Comparison of ENCODE assay signal across 8 mouse cellular contexts in the genomic region with DNA sequence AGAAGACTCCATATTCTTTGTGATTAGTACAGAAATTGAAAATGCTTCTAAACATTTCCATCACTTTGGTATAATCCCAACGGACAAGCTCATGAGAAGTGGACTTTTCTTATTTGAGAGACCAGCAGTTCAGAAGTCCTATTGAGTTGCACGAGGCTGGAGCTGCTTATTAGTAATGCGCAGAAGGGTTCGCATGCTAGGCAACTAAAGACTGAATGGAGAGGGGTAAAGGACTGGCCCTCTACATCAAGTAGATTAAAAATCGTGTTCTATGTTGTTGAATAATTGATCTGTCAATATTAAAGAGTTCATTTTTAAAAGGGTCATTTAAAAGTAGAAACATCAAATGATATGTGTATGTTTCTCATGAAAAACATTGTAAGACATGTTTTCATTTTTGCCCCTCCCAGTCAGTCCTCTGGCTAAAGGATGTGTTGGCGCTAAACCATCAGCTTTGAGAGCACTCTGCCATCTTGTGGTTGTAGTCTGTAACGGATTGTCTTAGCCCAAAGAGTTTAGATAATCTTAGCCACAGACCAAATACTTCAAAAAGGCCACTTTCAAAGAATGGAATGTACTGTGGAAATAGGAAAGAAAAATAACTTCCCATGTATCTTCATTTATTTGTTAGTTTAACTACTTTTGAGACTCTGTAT. TPM values are rescaled to one million over a fixed set of nuclear protein-coding genes. Genes with fewer than 3 reads are reported as not detected.
A peak's percentile ranks its signal among the peaks of the same experiment; 100 is the strongest.
DNase-seq lines count a peak whose midpoint lies in the region; ATAC-seq and TF ChIP-seq lines count a peak whose summit lies in the region.

No protein-coding gene starts in this region.

- H3K4me1 ChIP-seq in forebrain, embryonic 15.5 days = peaks cover 13% of the 10 kb centered on the region
- no peaks in the 10 kb centered on the region; the same call in 1 of the 2 replicates for H3K4me1 ChIP-seq in liver, adult 2 months (ENCODE audit: control insufficient read depth, insufficient read depth, low read length)

- peaks cover 5% of the 10 kb centered on the region; the same call in 1 of the 2 replicates for H3K79me2 ChIP-seq in liver, adult 2 months (ENCODE audit: control insufficient read depth, insufficient read depth, low read length)
- H3K79me2 ChIP-seq in myocyte (ENCODE audit: control insufficient read depth, insufficient read depth) = peaks cover 20% of the 10 kb centered on the region

- peak overlapping the region; percentile 73 for H3K4me3 ChIP-seq in forebrain, embryonic 15.5 days
- H3K4me3 ChIP-seq in liver, adult 2 months (ENCODE audit: insufficient read depth, low read depth, low read length) = peak overlapping the region; percentile 29; the same call in 1 of the 2 replicates
- peak overlapping the region; percentile 64 for H3K4me3 ChIP-seq in myocyte

- no peak overlapping the region for H3ac ChIP-seq in myocyte (ENCODE audit: control insufficient read depth, insufficient read length)

- H3K27me3 ChIP-seq in forebrain, embryonic 15.5 days = no peaks in the 10 kb centered on the region
- 0 out of 2 replicates have a peak, but pooled peaks cover under 1% of the 10 kb centered on the region for H3K27me3 ChIP-seq in liver, adult 2 months (ENCODE audit: control insufficient read depth, insufficient read depth, low read length)
- H3K27me3 ChIP-seq in myocyte (ENCODE audit: control insufficient read depth, insufficient read depth, insufficient read length) = no peaks in the 10 kb centered on the region

- no peak overlapping the region for H3K9ac ChIP-seq in forebrain, embryonic 15.5 days (replicated peaks)
- H3K9ac ChIP-seq in liver, adult 2 months (ENCODE audit: low read depth, low read length) = no peak overlapping the region

- DNase-seq in urinary bladder, postnatal 36 days (ENCODE audit: low spot score in 2 of 2) = peak; percentile 1 to 21
- DNase-seq in urinary bladder, postnatal 25 days (ENCODE audit: low spot score) = no peak
- DNase-seq in cerebellum, adult 11-12 months = peak; percentile 10
- peak; percentile 68 for DNase-seq in liver, adult 2 months (ENCODE audit: extremely low read depth, low read depth, low spot score)
- no peak for DNase-seq in urinary bladder, adult 2 months (ENCODE audit: low spot score)

- 0 out of 2 replicates have a peak, but pooled peaks cover 3% of the 10 kb centered on the region for H3K36me3 ChIP-seq in forebrain, embryonic 15.5 days
- H3K36me3 ChIP-seq in liver, adult 2 months (ENCODE audit: control insufficient read depth, insufficient read depth, low read length) = no peaks in the 10 kb centered on the region
- H3K36me3 ChIP-seq in myocyte (ENCODE audit: control insufficient read depth, insufficient read depth) = no peaks in the 10 kb centered on the region

- WGBS in forebrain, embryonic 15.5 days = 38% methylated on average over 7 of the region's 7 CpGs
- WGBS in liver, adult 2 months = 52% methylated on average over 7 of the region's 7 CpGs

- peak overlapping the region; percentile 31; the same call in 1 of the 2 replicates for H3K27ac ChIP-seq in forebrain, embryonic 15.5 days (replicated peaks)
- no peak overlapping the region; the same call in 1 of the 2 replicates for H3K27ac ChIP-seq in liver, adult 2 months (replicated peaks; ENCODE audit: insufficient read depth, low read depth, low read length)

- peak overlapping the region; percentile 78 for H3K4me2 ChIP-seq in forebrain, embryonic 15.5 days (replicated peaks)
- H3K4me2 ChIP-seq in myocyte (ENCODE audit: low read depth) = peak overlapping the region; percentile 90

- peak; percentile 78 for ATAC-seq in forebrain, embryonic 15.5 days (replicated peaks)
- ATAC-seq in inflammation-experienced regulatory T-cells, adult 6 months = peak; percentile 77

- TF ChIP-seq CTCF in liver, adult 2 months (IDR thresholded peaks at IDR 0.05; ENCODE audit: low read depth, low read length) = peak; percentile 63

- no peaks in the 10 kb centered on the region for H3K9me3 ChIP-seq in forebrain, embryonic 15.5 days

- TF ChIP-seq POLR2A in liver, adult 2 months (IDR thresholded peaks at IDR 0.05; ENCODE audit: extremely low read depth, insufficient read depth, low read length) = no peak
- TF ChIP-seq POLR2A in myocyte (IDR thresholded peaks at IDR 0.05; ENCODE audit: insufficient read length, low read depth) = no peak

TF ChIP-seq in myocyte, 11 proteins besides CTCF, POLR2A, EP300 and RAD21:
- TF ChIP-seq USF1 (IDR thresholded peaks at IDR 0.05; ENCODE audit: low read depth) (no peak), E2F4 (IDR thresholded peaks at IDR 0.05; ENCODE audit: insufficient read depth) (no peak), TCF3 (IDR thresholded peaks at IDR 0.05; ENCODE audit: insufficient read length, low read depth) (no peak), MYOD1 (IDR thresholded peaks at IDR 0.05; ENCODE audit: control insufficient read depth in 1 of 3, insufficient read length in 2 of 3, low read depth in 2 of 3) (no peak), SRF (IDR thresholded peaks at IDR 0.05; ENCODE audit: control insufficient read depth, insufficient read length, low read depth) (no peak), CEBPB (IDR thresholded peaks at IDR 0.05; ENCODE audit: insufficient read depth, poor library complexity, severe bottlenecking) (no peak), REST (IDR thresholded peaks at IDR 0.05; ENCODE audit: insufficient read depth, insufficient read length) (no peak), TCF12 (IDR thresholded peaks at IDR 0.05; ENCODE audit: insufficient read depth, poor library complexity, severe bottlenecking) (no peak), MAX (IDR thresholded peaks at IDR 0.05; ENCODE audit: low read depth) (no peak), POLR2AphosphoS2 (IDR thresholded peaks at IDR 0.05; ENCODE audit: insufficient read length, low read depth) (no peak), MYOG (IDR thresholded peaks at IDR 0.05; ENCODE audit: control insufficient read depth in 1 of 3, insufficient read depth in 1 of 3, insufficient read length in 2 of 3, low read depth in 2 of 3) (no peak)
TF ChIP-seq in myocyte: peak in this region for 0.

RNA-seq across cellular contexts. Expression of gene Rpp30, which starts 0.8 kb away (rescaled TPM):
- 84.1 and 90.4 TPM in 2 replicates for polyA plus RNA-seq in forebrain, embryonic 15.5 days (2015; fragmentation: Nextera tagmentation; extraction: Ambion mirVana)
- 10 to 100 TPM; 47.5 to 61.4 (median 59.5) TPM for polyA plus RNA-seq in inflammation-experienced regulatory T-cells, adult 6 months (2017; shearing (Covaris generic))
- 9.1 and 10.8 TPM in 2 replicates for total RNA-seq in liver, adult 2 months (2014; rRNA removed)
- 1.3 and 1.9 TPM in 2 replicates for polyA plus RNA-seq in liver, adult 2 months (2012; rRNA removed)
- 17.5 TPM for polyA plus RNA-seq in myocyte (2012; fragmentation: generic; extraction: Trizol)
- 20.8 and 23.1 TPM in 2 replicates for polyA plus RNA-seq in urinary bladder, adult 2 months (2012; rRNA removed)

RNA-seq across cellular contexts. Expression of gene Htr7, which starts 25.4 kb away (rescaled TPM):
- 3.0 and 3.6 TPM in 2 replicates for polyA plus RNA-seq in forebrain, embryonic 15.5 days (2015; fragmentation: Nextera tagmentation; extraction: Ambion mirVana)
- polyA plus RNA-seq in inflammation-experienced regulatory T-cells, adult 6 months (2017; shearing (Covaris generic)) = not detected
- 0.07 and 0.09 TPM in 2 replicates for total RNA-seq in liver, adult 2 months (2014; rRNA removed)
- polyA plus RNA-seq in liver, adult 2 months (2012; rRNA removed) = 0.06 TPM in 1 of 2 replicates, not detected in the other
- 0.37 TPM for polyA plus RNA-seq in myocyte (2012; fragmentation: generic; extraction: Trizol)
- polyA plus RNA-seq in urinary bladder, adult 2 months (2012; rRNA removed) = 0.09 and 0.17 TPM in 2 replicates

RNA-seq across cellular contexts. Expression of gene Ankrd1, which starts 37.2 kb away (rescaled TPM):
- 0.19 TPM in 1 of 2 replicates, not detected in the other for polyA plus RNA-seq in forebrain, embryonic 15.5 days (2015; fragmentation: Nextera tagmentation; extraction: Ambion mirVana)
- not detected for polyA plus RNA-seq in inflammation-experienced regulatory T-cells, adult 6 months (2017; shearing (Covaris generic))
- 0.07 and 0.09 TPM in 2 replicates for total RNA-seq in liver, adult 2 months (2014; rRNA removed)
- polyA plus RNA-seq in liver, adult 2 months (2012; rRNA removed) = 0.05 and 0.11 TPM in 2 replicates
- polyA plus RNA-seq in myocyte (2012; fragmentation: generic; extraction: Trizol) = 310 TPM
- 1.7 and 4.4 TPM in 2 replicates for polyA plus RNA-seq in urinary bladder, adult 2 months (2012; rRNA removed)

Comparison
In these comparisons a context has a peak if more than half of its experiments do, and no peak if none do; other contexts are left out.
1. DNase-seq: peak in urinary bladder, postnatal 36 days (2 of 2), cerebellum, adult 11-12 months (single experiment) and liver, adult 2 months (single experiment); none in urinary bladder, postnatal 25 days (single experiment) and urinary bladder, adult 2 months (single experiment).
2. RNA of gene Ankrd1, which starts 37.2 kb away (polyA plus RNA-seq): 310 TPM in myocyte (single experiment); 1.7 to 4.4 TPM in urinary bladder, adult 2 months, 0.05 to 0.11 TPM in liver, adult 2 months, 0.19 TPM in forebrain, embryonic 15.5 days and not detected in inflammation-experienced regulatory T-cells, adult 6 months; every median in the first group is over 10 times any median in the second.
3. Peak in every context shown above with its lines, with median percentiles within 50 percentile points of each other: H3K4me3 ChIP-seq.